Mouse (Mus musculus) layer of hippocampus, adult 9-10 months (tissue): ENCODE data around the gene Arhgap19.

Experiments used
- DNase-seq: peaks from one replicate; pipeline ENCODE4 v3.0.0; 2022; ENCODE audit warnings: low spot score

Gene Arhgap19

DNA sequence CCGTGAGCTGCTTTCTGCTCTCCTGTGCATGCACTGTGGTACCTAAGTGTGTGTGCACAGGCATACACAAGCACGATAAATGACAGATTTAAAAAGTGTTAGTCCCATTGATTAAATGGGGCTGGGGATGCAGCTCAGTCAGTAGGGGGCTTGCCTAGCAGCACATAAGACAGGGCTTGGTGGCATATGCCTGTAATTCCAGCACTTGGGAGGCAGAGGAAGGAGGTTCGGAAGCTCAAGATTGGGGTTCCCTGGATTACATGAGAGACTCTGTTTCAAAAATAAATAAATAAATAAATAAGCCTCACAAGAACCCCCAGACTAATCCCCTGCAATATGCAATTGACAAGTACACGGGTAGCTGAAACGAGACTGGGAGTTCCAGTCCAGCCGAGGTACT, 1.4 kb downstream of the Arhgap19 start:
- no peak for DNase-seq

DNA sequence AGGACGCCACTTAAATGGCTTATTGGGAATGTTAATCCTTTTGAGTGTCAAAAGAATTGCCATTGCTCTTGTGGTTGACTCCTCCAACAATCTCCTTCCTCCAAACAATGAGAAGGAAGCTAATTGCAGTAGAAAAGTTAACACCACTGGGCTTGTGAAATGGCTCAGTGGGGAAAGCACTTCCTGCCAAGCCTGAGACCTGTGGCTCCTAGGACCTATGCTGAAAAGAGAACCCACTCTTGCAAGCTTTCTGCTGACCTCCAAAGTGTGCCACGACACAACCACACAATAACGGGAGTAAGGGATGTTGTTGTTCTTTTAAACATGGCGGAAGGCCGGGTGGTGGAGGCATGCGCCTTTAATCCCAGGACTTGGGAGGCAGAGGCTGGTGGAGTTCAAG, 4.3 kb downstream of the Arhgap19 start:
- DNase-seq: no peak

DNA sequence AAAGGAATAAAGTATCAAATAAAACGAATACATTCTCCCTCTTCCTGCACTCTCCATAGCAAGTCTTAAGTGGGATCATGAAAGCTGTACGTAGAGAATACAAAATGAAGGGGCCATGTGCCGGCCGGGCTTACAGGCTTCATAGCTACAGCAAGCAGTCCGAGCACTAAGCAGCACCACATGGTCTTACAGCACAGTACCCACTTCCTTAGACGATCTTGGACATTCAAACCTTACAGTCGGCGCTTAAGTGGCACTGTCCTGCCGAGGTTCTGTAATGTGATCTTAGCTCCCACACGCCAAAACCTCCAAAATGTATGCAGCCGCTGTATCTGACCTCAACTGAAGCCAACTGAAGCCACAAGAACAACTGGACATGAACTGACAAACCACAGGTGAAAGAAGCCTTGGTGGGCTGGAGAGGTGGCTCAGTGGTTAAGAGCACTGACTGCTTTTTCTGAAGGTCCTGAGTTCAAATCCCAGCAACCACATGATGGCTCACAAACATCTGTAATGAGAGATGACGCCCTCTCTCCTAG, 5.0 kb downstream of the Arhgap19 start:
- no peak for DNase-seq

DNA sequence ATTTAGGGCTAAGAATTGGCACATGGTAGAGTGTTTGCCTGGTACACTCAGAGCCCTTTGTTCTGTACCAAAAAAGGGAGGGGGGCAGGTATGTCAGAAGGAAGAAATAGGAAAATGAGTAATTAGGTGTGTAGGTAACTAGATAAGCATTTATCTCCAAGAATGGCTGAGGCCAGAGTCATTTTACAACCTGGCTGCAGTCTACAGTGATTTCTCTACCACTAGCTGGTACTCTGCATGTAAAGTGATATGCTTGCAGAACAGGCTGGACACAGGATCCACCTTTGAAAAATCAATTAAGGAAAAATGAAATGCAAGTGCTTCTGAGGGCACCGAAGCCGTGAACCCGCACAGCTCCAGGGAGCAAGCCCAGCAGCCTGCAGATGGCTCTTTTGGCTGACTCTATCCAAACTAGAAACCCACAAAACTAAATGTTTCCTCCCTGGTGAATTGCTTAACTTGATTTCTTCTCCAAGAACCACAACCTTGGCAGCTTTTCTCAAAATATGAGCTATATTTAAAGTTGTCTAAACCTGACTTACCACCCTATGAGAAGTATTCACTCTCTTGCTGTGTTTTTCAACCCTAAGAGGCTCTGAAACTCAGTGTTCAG, 5.6 kb downstream of the Arhgap19 start:
- no peak for DNase-seq

DNA sequence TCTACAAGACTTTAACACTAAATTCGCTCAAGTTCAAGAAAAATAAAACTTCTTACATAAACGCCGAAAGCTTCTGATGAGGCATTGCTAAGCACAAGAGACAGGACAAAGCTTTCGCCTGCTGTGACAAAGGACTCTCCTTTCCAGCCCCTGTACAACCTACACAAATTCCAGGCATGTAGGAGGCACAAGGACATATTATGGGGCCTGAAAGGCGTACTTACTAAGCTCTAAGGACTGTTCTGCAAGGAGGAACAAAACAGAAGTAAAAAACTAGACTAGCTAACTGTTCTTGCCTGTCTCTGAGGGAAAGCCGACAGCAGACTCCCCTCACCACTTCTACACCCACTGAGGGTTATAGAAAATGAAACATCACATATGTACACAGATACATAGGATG, 6.9 kb downstream of the Arhgap19 start:
- no peak for DNase-seq

DNA sequence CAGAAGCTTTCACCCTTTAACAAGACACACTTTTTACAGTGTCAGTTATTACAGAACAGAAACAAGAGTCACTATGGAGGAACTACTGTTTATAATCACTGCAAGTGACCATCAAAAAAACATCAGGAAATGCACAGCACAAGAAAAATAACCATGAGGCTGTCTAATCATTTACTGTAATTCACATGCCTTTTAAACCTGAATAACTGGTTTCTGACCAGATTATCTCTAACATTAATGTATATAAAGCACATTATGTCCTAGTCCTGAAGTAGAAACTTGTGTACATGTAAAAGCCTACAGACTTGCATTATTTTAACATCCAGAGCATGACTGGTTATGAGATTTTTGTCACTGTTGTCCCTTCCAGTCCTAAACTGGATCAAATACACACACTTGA, 7.8 kb downstream of the Arhgap19 start:
- DNase-seq: no peak

DNA sequence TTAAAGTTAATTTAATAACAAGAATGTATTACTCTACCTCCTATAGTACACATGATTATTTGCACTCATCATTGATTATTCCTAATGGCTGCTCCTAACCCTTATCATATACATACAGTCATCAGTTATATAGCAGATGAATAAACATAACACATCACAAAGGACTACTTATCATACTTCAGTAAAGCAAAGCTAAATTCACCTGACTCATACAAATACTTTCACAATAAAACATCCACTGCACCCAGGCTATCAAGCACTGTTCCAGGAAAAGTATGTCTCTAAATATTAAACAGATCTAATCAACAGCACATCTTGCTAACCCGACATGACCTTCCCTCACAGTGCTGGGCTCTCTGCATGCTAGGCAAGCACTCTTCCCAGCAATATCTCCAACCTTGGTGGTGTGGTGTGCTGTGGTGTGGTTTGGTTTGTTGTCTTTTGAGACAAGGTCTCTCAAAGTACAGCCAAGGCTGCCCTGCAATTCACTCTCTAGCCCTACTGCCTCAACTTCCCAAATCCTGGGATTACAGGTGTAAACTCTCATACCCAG, 8.8 kb downstream of the Arhgap19 start:
- DNase-seq: no peak

DNA sequence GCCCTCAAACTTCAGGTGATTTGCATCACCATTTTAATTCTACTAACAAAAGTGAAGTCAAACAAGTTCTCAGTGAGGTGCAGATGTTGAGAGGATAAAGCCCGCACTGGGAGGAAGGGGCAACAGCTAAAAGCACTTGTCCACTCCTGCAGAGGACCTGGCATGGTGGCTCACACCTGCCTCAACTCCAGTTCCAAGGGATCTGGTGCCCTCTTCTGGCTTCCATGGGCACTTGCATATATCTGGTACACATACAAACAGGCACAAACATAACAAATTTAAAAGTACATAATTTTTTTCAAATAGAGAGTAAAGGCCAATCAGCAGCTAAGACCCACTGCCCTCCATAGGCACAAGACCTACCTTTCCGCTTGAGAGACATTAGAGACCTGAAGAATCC, 10.5 kb downstream of the Arhgap19 start:
- DNase-seq: no peak

DNA sequence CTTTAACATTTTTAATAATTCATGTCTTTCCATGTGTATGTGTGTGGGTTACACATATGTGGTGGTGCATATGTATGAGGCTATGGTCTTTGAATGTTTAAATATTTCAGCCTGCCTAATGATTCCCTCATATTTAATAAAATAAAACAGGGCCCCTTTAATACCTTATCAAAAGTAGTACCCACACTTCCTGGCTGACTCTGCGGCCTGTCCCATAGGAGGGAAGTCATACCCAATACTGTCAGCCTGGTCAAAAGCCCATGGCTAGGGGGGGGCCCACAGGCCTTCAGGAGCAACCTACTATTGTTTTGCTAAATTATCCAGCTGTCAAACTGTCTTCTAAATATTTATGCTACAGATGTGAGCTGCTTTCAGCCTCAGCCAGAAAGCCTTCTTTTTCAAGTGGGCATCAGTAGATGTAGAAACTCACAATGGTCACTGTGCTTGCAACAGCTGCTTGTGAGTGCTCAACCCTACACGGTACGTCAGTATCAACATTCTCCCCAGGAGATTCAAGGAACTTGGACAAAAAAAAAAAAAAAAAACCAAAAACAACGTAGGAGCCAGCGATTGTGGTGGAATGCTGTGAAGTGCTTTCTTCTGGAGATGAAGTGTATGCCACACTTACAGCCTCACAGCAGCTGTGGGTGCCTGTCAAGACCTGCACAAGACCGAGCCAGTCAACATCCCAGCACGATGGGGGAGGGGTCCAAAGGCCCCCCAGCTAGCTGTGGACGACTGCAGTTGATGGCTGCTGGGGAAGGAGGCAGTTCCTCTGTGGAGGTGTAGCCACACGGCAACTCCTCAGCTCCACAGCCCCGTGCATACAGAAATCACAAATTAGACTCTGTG, 12.5 kb downstream of the Arhgap19 start:
- DNase-seq: no peak

DNA sequence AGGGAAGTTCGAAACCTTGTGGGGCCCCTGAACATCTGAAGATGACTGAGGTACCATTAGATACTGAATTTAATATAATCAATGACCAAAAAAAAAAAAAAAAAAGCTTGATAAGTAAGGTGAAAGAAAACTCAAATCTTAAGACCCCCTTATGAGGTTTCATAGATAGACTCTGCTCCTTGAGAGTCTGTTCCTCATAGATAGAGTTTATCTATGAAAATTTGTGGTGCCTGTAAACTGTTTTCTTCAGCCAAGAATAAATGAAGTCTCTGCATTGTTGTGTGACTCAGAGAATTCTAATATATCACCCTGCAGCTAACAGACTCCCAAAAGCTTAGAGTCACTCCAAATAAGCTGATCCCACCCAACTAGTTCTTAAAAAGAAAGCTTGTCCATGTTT, 15.0 kb downstream of the Arhgap19 start:
- DNase-seq: no peak

DNA sequence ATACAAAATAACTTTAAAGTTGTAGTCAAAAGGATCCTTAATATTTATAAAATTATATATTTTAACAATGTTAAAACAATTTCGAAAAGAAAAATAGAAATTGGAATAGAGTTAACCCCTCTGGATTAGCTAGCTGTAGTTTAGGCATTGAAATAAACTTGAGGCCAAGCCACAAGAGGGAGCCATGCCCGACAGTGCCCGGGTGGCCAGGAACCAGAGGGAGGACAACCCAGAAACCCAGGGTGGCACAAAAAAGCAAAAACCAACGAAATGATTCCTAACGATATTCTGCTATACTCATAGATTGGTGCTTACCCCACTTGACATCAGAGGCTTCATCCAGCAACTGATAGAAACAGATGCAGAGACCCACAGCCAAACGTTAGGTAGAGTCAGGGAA, 24.3 kb downstream of the Arhgap19 start:
- DNase-seq: no peak

DNA sequence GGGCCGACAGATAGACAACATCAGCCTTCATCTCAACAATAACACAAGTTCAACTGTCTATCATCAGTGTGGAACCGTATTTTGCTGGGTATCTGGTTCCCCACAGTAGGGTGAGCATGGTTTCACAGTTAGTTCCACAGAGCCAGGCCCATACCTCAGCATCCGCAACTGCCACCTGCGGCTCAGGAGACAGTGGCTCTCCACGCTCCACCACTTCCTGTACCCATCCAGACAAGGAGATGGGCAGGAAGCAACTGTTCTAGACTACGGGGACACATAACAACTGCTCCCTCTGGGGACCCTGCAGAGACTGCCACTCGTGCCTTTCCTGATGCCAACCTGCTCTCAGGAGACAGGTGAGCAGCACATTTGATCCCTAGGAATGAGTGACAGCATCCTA, 33.1 kb downstream of the Arhgap19 start:
- no peak for DNase-seq

DNA sequence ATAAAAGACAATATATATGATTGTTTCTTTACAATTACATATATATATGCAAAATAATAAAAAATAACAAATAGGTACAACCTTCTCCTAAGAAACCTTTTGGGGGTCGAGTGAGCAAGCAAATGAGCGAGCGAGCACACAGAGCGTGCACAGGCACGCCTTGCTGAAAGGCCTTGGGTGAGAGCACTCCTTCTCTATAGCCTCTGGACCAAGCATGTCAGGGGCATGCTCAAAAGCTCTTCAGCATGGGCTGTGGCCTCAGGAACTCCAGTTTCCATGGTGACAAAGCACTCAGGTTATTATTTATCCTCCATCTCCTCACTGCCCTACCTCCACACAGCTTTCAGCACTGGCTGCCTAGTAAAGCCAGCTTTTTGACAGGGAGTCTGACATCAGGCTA, 35.2 kb downstream of the Arhgap19 start:
- no peak for DNase-seq

DNA sequence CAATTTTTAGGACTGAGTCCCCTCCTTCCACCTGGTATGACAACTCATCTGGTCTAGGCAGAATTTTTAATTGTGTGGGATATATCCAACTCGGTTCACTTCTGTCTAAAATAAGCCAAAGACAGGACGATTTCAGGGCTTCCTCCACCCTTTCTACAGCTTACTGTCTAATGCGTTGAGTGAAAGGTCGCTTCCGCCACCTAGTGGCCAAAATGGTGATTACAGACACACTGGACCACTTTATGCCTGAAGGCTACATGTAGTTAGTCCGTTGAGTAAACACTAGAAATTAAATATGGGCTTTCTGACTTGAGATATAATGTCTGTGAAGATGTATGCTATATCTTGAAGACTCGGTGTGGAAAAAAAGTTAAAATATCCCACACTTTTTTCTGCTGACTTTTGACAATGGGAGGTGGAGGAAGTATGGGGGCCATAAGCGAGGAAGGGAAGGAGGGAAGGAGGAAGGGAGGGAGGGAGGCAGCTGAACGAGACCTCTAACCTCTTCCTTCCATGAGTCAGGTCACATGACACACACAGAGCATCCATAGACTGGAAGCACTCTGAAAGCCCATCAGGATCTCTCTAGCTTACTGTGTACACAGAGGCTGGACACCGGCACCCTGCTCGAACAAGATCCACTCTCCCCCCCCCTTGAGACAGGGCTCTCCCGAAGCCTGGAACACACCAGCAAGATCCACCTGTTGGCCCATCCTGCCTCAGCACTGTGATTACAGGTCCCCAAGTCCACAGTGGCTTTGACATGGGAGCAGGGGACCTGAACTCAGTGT, 37.8 kb downstream of the Arhgap19 start:
- DNase-seq: peak; percentile 97

DNA sequence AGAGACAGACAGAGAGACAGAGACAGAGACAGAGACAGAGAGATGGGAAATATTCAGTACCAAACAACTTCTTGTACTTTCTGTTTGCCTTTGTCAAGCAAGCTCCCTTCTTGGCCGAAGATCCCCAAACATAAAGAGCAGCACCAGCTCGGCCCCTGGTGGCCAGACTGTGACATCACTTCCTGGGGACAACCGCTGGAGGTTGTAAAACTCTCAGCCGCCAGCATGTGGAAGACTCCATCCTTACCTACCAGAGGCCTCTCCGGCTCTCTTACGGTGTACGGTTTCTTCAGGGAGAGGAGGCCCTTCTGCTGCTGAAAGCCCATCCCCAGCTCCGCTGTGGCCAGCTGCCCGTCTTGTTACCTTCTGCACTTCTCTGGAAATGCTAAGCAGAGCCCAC, 40.3 kb downstream of the Arhgap19 start:
- DNase-seq: no peak

DNA sequence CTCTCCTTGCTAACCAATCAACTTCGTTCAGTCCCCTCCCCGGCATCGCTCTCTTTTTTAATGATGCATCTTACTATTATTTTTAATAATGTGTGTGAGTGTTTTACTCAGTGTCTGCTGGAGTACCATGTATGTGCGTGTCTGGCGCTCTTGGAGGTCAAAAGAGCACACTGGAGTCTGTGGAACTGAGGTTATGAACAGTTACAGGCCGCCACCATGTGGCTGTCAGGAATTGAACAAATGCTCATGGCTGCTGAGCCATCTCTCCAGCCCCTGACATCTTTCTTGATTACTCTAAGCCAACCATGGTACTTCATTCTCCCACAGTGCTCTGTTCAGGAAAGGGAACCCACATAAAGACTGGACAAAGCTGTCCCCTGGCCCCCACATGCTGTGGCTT, 42.1 kb downstream of the Arhgap19 start:
- DNase-seq: no peak

DNA sequence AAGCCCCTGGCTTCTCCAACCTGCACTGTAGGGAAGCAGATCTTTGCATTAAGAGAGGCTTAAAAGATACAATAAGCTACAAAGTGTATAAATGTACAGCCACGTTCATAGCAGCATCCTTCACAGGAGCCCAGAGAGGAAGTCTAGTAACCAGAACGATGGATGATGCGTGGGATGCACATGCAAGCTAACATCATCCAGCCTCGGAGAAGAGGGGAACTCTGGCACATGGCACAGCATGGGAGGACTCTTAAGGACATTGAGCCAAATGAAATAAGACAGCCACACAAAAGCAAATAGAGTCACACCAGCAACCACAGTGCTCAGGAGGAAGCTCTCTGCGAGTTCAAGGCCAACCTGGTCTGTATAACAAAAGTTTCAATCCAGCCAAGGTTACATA, 42.6 kb downstream of the Arhgap19 start:
- no peak for DNase-seq

DNA sequence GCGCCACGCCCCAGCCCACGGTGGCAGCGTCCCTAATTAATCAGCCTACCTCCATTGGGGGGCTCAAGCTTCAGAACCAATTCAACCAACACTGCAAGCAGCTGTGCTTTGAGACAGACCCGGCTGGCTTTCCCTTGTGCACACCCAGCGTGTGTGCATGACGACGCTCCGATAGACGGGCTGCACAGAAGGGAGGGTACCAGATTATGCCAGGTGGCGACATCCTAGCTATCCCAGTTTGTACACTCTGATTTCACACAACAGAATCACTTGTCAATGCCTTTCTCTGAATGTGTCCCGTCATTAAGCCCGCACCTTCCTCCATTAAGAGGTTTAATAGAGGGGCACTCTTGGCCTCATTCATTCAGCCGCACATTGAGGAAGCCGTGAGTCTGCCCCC, 47.1 kb downstream of the Arhgap19 start:
- DNase-seq: no peak

DNA sequence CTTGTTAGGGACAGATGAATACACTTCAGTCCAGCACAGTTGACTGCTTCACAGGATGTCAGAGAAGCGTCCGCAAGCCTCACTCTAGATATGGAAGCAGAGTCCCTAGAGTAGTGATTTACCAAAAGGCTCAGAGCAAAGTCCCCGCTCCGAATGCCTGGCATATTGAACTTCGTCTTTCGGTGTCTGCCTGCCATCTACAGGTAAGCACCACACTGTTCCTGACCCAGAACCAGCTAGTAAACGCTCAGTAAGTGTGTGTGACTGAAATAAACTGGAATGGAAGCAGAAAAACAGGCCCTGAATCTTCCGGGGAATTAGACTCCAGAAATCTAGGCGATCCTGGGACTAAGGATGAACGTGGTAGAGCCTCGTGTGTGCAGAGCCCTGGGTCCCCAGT, 49.9 kb downstream of the Arhgap19 start:
- no peak for DNase-seq

DNA sequence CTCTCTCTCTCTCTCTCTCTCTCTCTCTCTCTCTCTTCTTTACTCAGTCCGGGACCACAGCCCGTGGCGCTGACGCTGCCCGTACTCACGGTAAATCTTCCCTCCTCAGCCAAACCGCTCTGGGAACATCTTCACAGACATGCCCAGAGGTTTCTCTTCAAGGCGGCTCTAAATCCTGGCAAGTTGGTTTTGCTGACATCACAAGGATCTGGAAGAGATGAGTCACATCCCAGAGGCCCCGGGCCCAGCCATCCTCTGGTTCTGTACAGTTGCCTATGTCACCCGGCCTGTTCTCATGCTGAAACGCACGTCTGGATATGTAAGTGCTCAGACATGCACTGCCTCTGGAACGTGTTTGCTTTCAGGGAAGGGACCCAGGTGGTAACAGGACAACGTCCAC, 54.4 kb downstream of the Arhgap19 start:
- no peak for DNase-seq

DNA sequence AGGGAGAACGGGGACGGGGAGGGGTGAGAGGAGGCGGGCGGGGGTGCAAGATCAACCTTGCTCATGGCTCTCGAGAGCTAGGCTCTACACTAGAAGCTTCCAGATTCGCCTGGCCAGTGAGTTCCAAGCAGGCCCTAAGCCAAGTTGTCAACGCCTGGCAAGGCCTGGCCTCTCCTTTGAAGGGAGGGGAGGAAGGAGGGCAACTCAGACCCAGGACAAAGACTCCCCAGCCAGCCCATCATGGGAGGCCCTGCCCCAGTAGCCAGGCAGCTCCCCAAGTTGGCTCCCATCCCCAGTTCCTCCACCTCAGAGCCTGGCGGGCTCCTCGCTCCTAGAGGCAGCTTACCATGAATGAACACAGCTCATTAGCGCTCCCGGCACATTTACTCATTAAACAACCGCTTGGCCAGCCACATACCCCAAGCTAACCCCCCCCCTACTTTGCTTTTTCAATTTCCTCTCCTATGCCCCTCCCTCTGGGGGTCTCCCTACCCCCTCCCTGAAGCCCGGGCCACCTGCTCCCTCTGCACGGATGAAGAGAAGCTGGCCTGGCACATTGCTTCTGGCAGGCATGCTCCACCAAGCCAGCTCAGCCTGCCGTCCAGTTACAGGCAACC, 55.8 kb downstream of the Arhgap19 start:
- no peak for DNase-seq

DNA sequence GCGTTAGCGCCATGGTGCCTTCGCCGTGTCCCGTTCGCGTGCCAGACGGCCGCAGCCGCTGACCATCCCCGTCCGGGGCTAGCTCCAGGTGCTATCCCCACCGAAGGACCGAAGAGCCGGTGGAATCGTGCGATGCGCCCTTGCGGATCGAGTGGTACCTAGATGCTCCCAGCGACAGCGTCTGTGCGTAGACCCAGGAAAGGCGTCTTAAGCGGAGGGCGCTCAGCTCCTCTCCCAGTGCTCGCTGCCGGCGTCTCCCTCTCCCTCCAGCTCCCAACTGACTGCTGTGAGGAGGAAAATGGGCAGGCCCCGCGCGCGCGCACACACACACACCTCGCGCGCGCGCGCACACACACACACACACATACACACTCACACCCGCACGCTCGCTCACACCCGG, 58.5 kb downstream of the Arhgap19 start, which contains the start of gene Slit1:
Gene Slit1 (minus strand): TSS at position 270 of the 400 bp plus-strand sequence.
- no peak for DNase-seq
